ENCODE assay signal across 16 mouse cellular contexts in the genomic region with DNA sequence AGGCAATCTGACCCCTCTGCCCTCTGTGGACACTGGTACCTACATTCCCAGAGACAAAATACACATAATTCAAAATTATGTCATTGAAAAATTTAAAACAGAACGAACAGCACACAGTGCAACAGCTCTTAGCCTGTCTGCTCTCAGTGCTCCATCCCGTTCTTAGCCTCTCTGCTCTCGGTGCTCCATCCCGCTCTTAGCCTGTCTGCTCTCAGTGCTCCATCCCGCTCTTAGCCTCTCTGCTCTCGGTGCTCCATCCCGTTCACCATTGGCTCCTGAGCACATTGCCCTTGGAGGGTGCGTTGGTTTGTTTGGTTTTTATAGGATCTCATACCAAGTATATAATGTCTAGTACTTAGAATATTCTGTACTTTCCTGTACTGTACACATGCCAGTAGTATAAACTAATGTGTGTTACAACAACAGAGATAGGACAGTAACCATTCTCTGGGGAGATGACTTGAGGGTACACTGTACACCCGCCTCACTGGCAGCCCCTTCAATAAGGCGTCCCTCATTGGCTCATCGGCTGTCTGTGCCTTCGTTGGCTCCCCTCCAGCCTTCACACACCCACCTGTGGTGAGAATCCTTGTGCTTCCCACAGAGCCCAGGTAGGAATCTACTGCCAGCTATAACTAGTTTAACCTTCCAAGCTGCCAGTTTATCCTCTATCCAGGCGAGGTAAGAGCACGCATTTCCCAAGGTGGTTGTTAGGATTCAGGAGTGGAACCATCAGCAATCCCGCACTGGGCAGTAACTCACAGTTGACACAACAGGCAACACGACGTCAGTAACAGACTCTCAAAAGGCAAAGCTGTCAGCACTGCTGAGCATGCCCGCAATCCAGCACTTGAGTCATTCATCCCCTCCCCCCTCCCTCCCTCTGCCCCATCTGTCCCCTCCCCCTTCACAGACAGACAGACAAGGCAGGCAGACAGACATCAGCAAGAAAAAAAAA.
DNase-seq lines count a peak whose midpoint lies in the region; ATAC-seq lines count a peak whose summit lies in the region.
"Had no signal": no experiment of that assay in that cellular context is flagged by ENCODE, and none has a peak within 500 bp of the region (broad histone marks: within the 10 kb centered on the region; RNA-seq: fewer than 3 reads in every experiment).

No protein-coding gene starts in this region.

- no peaks in the 10 kb centered on the region for H3K27me3 ChIP-seq in heart, embryonic 16.5 days (ENCODE audit: control insufficient read depth, insufficient read depth, low read length)
- H3K27me3 ChIP-seq in heart, embryonic 10.5 days (ENCODE audit: insufficient read depth, poor library complexity, severe bottlenecking): no peaks in the 10 kb centered on the region
- no peaks in the 10 kb centered on the region for H3K27me3 ChIP-seq in hindbrain, embryonic 16.5 days (replicated peaks; ENCODE audit: control insufficient read depth, insufficient read depth, low read length)

- 0 out of 2 replicates have a peak, but pooled peaks cover 7% of the 10 kb centered on the region for H3K36me3 ChIP-seq in heart, embryonic 16.5 days (ENCODE audit: control insufficient read depth, insufficient read depth)
- peaks cover 17% of the 10 kb centered on the region; the same call in 1 of the 2 replicates for H3K36me3 ChIP-seq in heart, embryonic 10.5 days
- no peaks in the 10 kb centered on the region for H3K36me3 ChIP-seq in hindbrain, embryonic 16.5 days (ENCODE audit: control insufficient read depth, insufficient read depth, low read length)

- peak; percentile 58 to 60 for DNase-seq in cerebellum, postnatal 10 days
- DNase-seq in cerebellum, adult 11-12 months: no peak
- DNase-seq in heart, embryonic 10.5 days (ENCODE audit: low spot score): no peak
- peak; percentile 37 for DNase-seq in R1 (ENCODE audit: low read depth, low spot score)
- DNase-seq in lung, adult 18-20 months: no peak
- DNase-seq in layer of hippocampus, postnatal 25 days (ENCODE audit: extremely low spot score in 1 of 2, low spot score in 1 of 2): no peak
- DNase-seq: adrenal gland, postnatal 25 days; cerebellum, adult 8-10 months; layer of hippocampus, adult 9-11 months had no signal

- H3K9ac ChIP-seq in heart, embryonic 16.5 days (ENCODE audit: low read length): no peak overlapping the region
- no peak overlapping the region for H3K9ac ChIP-seq in hindbrain, embryonic 16.5 days (ENCODE audit: low read depth, low read length)
- H3K9ac ChIP-seq: liver, embryonic 14.5 days had no signal

- H3K27ac ChIP-seq in heart, embryonic 16.5 days (ENCODE audit: low read length): no peak overlapping the region; the same call in 1 of the 2 replicates
- H3K27ac ChIP-seq in heart, embryonic 10.5 days: no peak overlapping the region
- no peak overlapping the region for H3K27ac ChIP-seq in hindbrain, embryonic 16.5 days (ENCODE audit: low read depth, low read length)
- H3K27ac ChIP-seq: embryonic facial prominence, embryonic 10.5 days; limb, embryonic 10.5 days; liver, embryonic 14.5 days; macrophage had no signal

- H3K4me3 ChIP-seq in heart, embryonic 16.5 days (ENCODE audit: low read length): no peak overlapping the region
- H3K4me3 ChIP-seq in heart, embryonic 10.5 days: no peak overlapping the region
- no peak overlapping the region for H3K4me3 ChIP-seq in hindbrain, embryonic 16.5 days (ENCODE audit: low read length)
- H3K4me3 ChIP-seq: embryonic facial prominence, embryonic 10.5 days; limb, embryonic 10.5 days; myocyte had no signal

- peaks cover 21% of the 10 kb centered on the region for H3K4me1 ChIP-seq in heart, embryonic 16.5 days (ENCODE audit: control insufficient read depth, insufficient read depth, low read length)
- H3K4me1 ChIP-seq in heart, embryonic 10.5 days: peaks cover 17% of the 10 kb centered on the region
- H3K4me1 ChIP-seq in hindbrain, embryonic 16.5 days (ENCODE audit: control insufficient read depth, insufficient read depth, low read depth, low read length): peaks cover 18% of the 10 kb centered on the region

- ATAC-seq in heart, embryonic 16.5 days (replicated peaks; ENCODE audit: extremely low read depth, insufficient read depth, low FRiP score): 0 out of 2 replicates have a peak, but pooled peaks have one; percentile 23
- ATAC-seq in hindbrain, embryonic 16.5 days: peak; percentile 49; the same call in 1 of the 2 replicates

- H3K4me2 ChIP-seq in heart, embryonic 16.5 days (ENCODE audit: low read depth, low read length): peak overlapping the region; percentile 5; the same call in 1 of the 2 replicates
- no peak overlapping the region for H3K4me2 ChIP-seq in hindbrain, embryonic 16.5 days (ENCODE audit: low read length)

- H3K9me3 ChIP-seq in heart, embryonic 16.5 days (replicated peaks; ENCODE audit: control insufficient read depth, low read length): no peaks in the 10 kb centered on the region
- H3K9me3 ChIP-seq in heart, embryonic 10.5 days: no peaks in the 10 kb centered on the region
- H3K9me3 ChIP-seq in hindbrain, embryonic 16.5 days (ENCODE audit: control insufficient read depth, low read length): no peaks in the 10 kb centered on the region
- H3K9me3 ChIP-seq: embryonic facial prominence, embryonic 10.5 days; limb, embryonic 10.5 days had no signal

- WGBS in heart, embryonic 16.5 days: 62% methylated on average over 18 of the region's 18 CpGs
- WGBS in heart, embryonic 10.5 days: 64% methylated on average over 18 of the region's 18 CpGs
- WGBS in hindbrain, embryonic 16.5 days: 58% methylated on average over 18 of the region's 18 CpGs

Comparison
In these comparisons a context has a peak if more than half of its experiments do, and no peak if none do; other contexts are left out.
1. DNase-seq: peak in cerebellum, postnatal 10 days (2 of 2) and R1 (single experiment); none in cerebellum, adult 11-12 months (single experiment), heart, embryonic 10.5 days (single experiment), lung, adult 18-20 months (0 of 2) and layer of hippocampus, postnatal 25 days (0 of 2).